Mouse (Mus musculus): ENCODE measurements around the gene Gm8947.

GRCm38 (mm10) chr1:151171572-151172461 lies 20.4 kb upstream of the Gm8947 start:
- TF ChIP-seq CTCF (IDR thresholded peaks at IDR 0.05; ENCODE audit: low read depth) (no peak), EP300 (IDR thresholded peaks at IDR 0.05; ENCODE audit: low read depth) (no peak)
